Mouse (Mus musculus): ENCODE data around the gene Ank2. TPM values are rescaled to one million over a fixed set of nuclear protein-coding genes. Genes with fewer than 3 reads are reported as not detected.

Ank2 gene
- total RNA-seq (2021) = 100 to 1,000 TPM; 884 to 907 TPM
- long read RNA-seq, full-length matches to known transcripts = 16 of 56 reads
- long read RNA-seq, partial matches to known transcripts = 25 of 56 reads
- long read RNA-seq, other reads (novel, unspliced or antisense) = 15 of 56 reads

GRCm38 (mm10) chr3:127498742-127499400, at the start of gene Ank2:
Ank2 (minus strand) TSS chr3:127499350.
- peak; percentile 59 to 67 for DNase-seq (ENCODE audit: low spot score in 2 of 2)

- DNase-seq (ENCODE audit: low spot score in 2 of 2) = peak; percentile 14 to 30
These were observed 48.7 kb upstream of the Ank2 start for GRCm38 (mm10) chr3:127547882-127548281.

GRCm38 (mm10) chr3:127544610-127545121, 45.5 kb upstream of the Ank2 start:
- no peak for DNase-seq (ENCODE audit: low spot score in 2 of 2)

GRCm38 (mm10) chr3:127543976-127544375, 44.8 kb upstream of the Ank2 start:
- DNase-seq (ENCODE audit: low spot score in 2 of 2) = no peak

GRCm38 (mm10) chr3:127539193-127539592, 40.0 kb upstream of the Ank2 start:
- no peak for DNase-seq (ENCODE audit: low spot score in 2 of 2)

- DNase-seq (ENCODE audit: low spot score in 2 of 2) = no peak
These were observed 31.1 kb upstream of the Ank2 start for GRCm38 (mm10) chr3:127530293-127530692.

- DNase-seq (ENCODE audit: low spot score in 2 of 2) = no peak
These were observed 30.7 kb upstream of the Ank2 start for GRCm38 (mm10) chr3:127529824-127530223.

GRCm38 (mm10) chr3:127529210-127529609, 30.1 kb upstream of the Ank2 start:
- no peak for DNase-seq (ENCODE audit: low spot score in 2 of 2)

GRCm38 (mm10) chr3:127527465-127528034, 28.4 kb upstream of the Ank2 start:
- DNase-seq (ENCODE audit: low spot score in 2 of 2) = peak; percentile 19 to 20

GRCm38 (mm10) chr3:127525188-127525819, 26.2 kb upstream of the Ank2 start:
- no peak for DNase-seq (ENCODE audit: low spot score in 2 of 2)

- DNase-seq (ENCODE audit: low spot score in 2 of 2) = no peak
These were observed 22.0 kb upstream of the Ank2 start for GRCm38 (mm10) chr3:127521156-127521555.

GRCm38 (mm10) chr3:127520300-127520699, 21.1 kb upstream of the Ank2 start:
- DNase-seq (ENCODE audit: low spot score in 2 of 2) = no peak

- no peak for DNase-seq (ENCODE audit: low spot score in 2 of 2)
These were observed 16.1 kb upstream of the Ank2 start for GRCm38 (mm10) chr3:127515251-127515650.

- DNase-seq (ENCODE audit: low spot score in 2 of 2) = no peak
These were observed 14.5 kb upstream of the Ank2 start for GRCm38 (mm10) chr3:127513699-127514098.

GRCm38 (mm10) chr3:127512794-127513335, 13.7 kb upstream of the Ank2 start:
- no peak for DNase-seq (ENCODE audit: low spot score in 2 of 2)

GRCm38 (mm10) chr3:127511786-127512746, 12.9 kb upstream of the Ank2 start:
- DNase-seq (ENCODE audit: low spot score in 2 of 2) = no peak

- no peak for DNase-seq (ENCODE audit: low spot score in 2 of 2)
These were observed 9.0 kb upstream of the Ank2 start for GRCm38 (mm10) chr3:127507878-127508783.

GRCm38 (mm10) chr3:127498197-127498741, 881 bp downstream of the Ank2 start:
- DNase-seq (ENCODE audit: low spot score in 2 of 2) = peak; percentile 10 to 44

- no peak for DNase-seq (ENCODE audit: low spot score in 2 of 2)
These were observed 6.5 kb downstream of the Ank2 start for GRCm38 (mm10) chr3:127492663-127493062.

Data from layer of hippocampus, postnatal 10 days (tissue).